Mouse (Mus musculus) stomach, postnatal 0 days (tissue): ENCODE results near the gene Armh1. TPM values are rescaled to one million over a fixed set of nuclear protein-coding genes. Genes with fewer than 3 reads are reported as not detected.
A peak's percentile ranks its signal among the peaks of the same experiment; 100 is the strongest.

Experiments used
- ATAC-seq: fragments of 200-750 bp; cut with Nextera tagmentation; 2 replicates; pipeline ENCODE4 v1.8.0; 2017; ENCODE audit not compliant: low FRiP score, low TSS enrichment
- DNase-seq: peaks from one replicate; pipeline ENCODE4 v3.0.0-alpha.2; 2016; ENCODE audit warnings: low spot score
- H3K27ac ChIP-seq: fragments of 300-500 bp; sonication (generic); replicated peaks from 2 replicates; pipeline ENCODE4 v1.5.1; 2014; ENCODE audit warnings: mild to moderate bottlenecking, control low read depth
- H3K27me3 ChIP-seq: fragments of 300-500 bp; sonication (generic); 2 replicates; pipeline ENCODE4 v1.6.1; 2014; ENCODE audit warnings: low read length; ENCODE audit not compliant: control insufficient read depth, insufficient read depth
- H3K36me3 ChIP-seq: fragments of 300-500 bp; sonication (generic); 2 replicates; pipeline ENCODE4 v1.6.1; 2014; ENCODE audit warnings: low read length, mixed read lengths; ENCODE audit not compliant: control insufficient read depth, insufficient read depth
- H3K4me1 ChIP-seq: fragments of 300-500 bp; sonication (generic); replicated peaks from 2 replicates; pipeline ENCODE4 v1.6.1; 2014; ENCODE audit warnings: antibody characterized with exemption; ENCODE audit not compliant: control insufficient read depth, insufficient read depth
- H3K4me2 ChIP-seq: fragments of 300-500 bp; sonication (generic); replicated peaks from 2 replicates; pipeline ENCODE4 v1.6.1; 2014; ENCODE audit warnings: low read depth, mild to moderate bottlenecking, control low read depth, moderate library complexity
- H3K4me3 ChIP-seq: fragments of 300-500 bp; sonication (generic); 2 replicates; pipeline ENCODE4 v1.5.1; 2014; ENCODE audit warnings: low read depth, low read length, control low read depth
- H3K9ac ChIP-seq: fragments of 300-500 bp; sonication (generic); 2 replicates; pipeline ENCODE4 v1.6.1; 2014; ENCODE audit warnings: mild to moderate bottlenecking, low read length, control low read depth, mixed read lengths
- H3K9me3 ChIP-seq: fragments of 300-500 bp; sonication (generic); 2 replicates; pipeline ENCODE4 v1.6.1; 2016; ENCODE audit warnings: low read length; ENCODE audit not compliant: control insufficient read depth
- CTCF ChIP-seq: IDR thresholded peaks from 2 replicates; pipeline ENCODE4 v1.5.1; 2016; ENCODE audit warnings: antibody characterized with exemption, low read depth, mild to moderate bottlenecking, moderate library complexity
- EP300 ChIP-seq: optimal IDR thresholded peaks from 2 replicates; pipeline ENCODE3; 2016; ENCODE audit warnings: antibody characterized with exemption
- WGBS: fragments of 180-500 bp; shearing (Covaris S2); extraction: QIAGEN DNeasy Blood & Tissue Kit; methylation state at CpG from one replicate; pipeline ENCODE4 v1.1.7; 2014; 5-methylcytosine and 5-hydroxymethylcytosine counted together
- polyA plus RNA-seq: library from polyadenylated mRNA; unstranded; fragments of >200 nt; fragmentation: Nextera tagmentation; extraction: Ambion mirVana; gene quantifications from 2 replicates; pipeline ENCODE4 v1.2.1, GENCODE M21; 2015

Gene Armh1
- polyA plus RNA-seq, 1 experiment from 2014 or later, result 0.16 TPM

- Histone ChIP-seq H3K36me3 (peaks cover 28% of the 10 kb centered on the region), H3K9ac (no peak overlapping the region), H3K27ac (no peak overlapping the region), H3K4me3 (no peak overlapping the region), H3K27me3 (no peaks in the 10 kb centered on the region), H3K4me1 (no peaks in the 10 kb centered on the region; the same call in 1 of the 2 replicates), H3K9me3 (no peaks in the 10 kb centered on the region), H3K4me2 (no peak overlapping the region)
- TF ChIP-seq CTCF (no peak), EP300 (no peak)
- ATAC-seq, result no peak
- DNase-seq, result no peak
- 88% methylated on average over 4 of the region's 4 CpGs for WGBS
Measured at GRCm38 (mm10) chr4:117274720-117275119, 22.8 kb upstream of the Armh1 start.

- DNase-seq (no peak), ATAC-seq (no peak)
- Histone ChIP-seq H3K27ac (no peak overlapping the region), H3K27me3 (no peaks in the 10 kb centered on the region), H3K36me3 (peaks cover 19% of the 10 kb centered on the region), H3K9me3 (no peaks in the 10 kb centered on the region), H3K4me1 (no peaks in the 10 kb centered on the region; the same call in 1 of the 2 replicates), H3K4me3 (no peak overlapping the region), H3K4me2 (no peak overlapping the region), H3K9ac (no peak overlapping the region)
- no peak for TF ChIP-seq EP300
- TF ChIP-seq CTCF, result no peak
- 37% methylated on average over 12 of the region's 12 CpGs for WGBS
Measured at GRCm38 (mm10) chr4:117272459-117272858, 20.5 kb upstream of the Armh1 start.

GRCm38 (mm10) chr4:117270278-117270677, 18.4 kb upstream of the Armh1 start:
- TF ChIP-seq CTCF, result peak; percentile 98
- TF ChIP-seq EP300, result no peak
- H3K4me2 ChIP-seq, result no peak overlapping the region
- DNase-seq (peak; percentile 80), ATAC-seq (no peak)
- H3K27me3 ChIP-seq, result no peaks in the 10 kb centered on the region
- H3K4me1 ChIP-seq, result no peaks in the 10 kb centered on the region
- no peak overlapping the region for H3K4me3 ChIP-seq
- no peak overlapping the region for H3K9ac ChIP-seq
- 16% methylated on average over 6 of the region's 6 CpGs for WGBS
- H3K9me3 ChIP-seq, result no peaks in the 10 kb centered on the region
- no peak overlapping the region for H3K27ac ChIP-seq
- H3K36me3 ChIP-seq, result peaks cover 15% of the 10 kb centered on the region

GRCm38 (mm10) chr4:117267831-117268437, 16.0 kb upstream of the Armh1 start:
- DNase-seq, result peak; percentile 37
- TF ChIP-seq CTCF (0 out of 2 replicates have a peak, but pooled peaks have one; percentile 11), EP300 (no peak)
- H3K4me3 ChIP-seq, result no peak overlapping the region
- no peak overlapping the region for H3K9ac ChIP-seq
- H3K36me3 ChIP-seq, result peaks cover 6% of the 10 kb centered on the region
- no peak overlapping the region for H3K27ac ChIP-seq
- H3K27me3 ChIP-seq, result no peaks in the 10 kb centered on the region
- peak; percentile 75 for ATAC-seq
- WGBS, result 88% methylated on average over 25 of the region's 25 CpGs
- H3K4me1 ChIP-seq, result no peaks in the 10 kb centered on the region
- H3K9me3 ChIP-seq, result no peaks in the 10 kb centered on the region
- no peak overlapping the region for H3K4me2 ChIP-seq

GRCm38 (mm10) chr4:117267284-117267683, 15.4 kb upstream of the Armh1 start:
- peak; percentile 74 for DNase-seq
- peak; percentile 97 for TF ChIP-seq CTCF
- TF ChIP-seq EP300, result no peak
- Histone ChIP-seq H3K9me3 (no peaks in the 10 kb centered on the region), H3K4me2 (no peak overlapping the region), H3K36me3 (peaks cover 4% of the 10 kb centered on the region; the same call in 1 of the 2 replicates), H3K27ac (no peak overlapping the region), H3K4me1 (no peaks in the 10 kb centered on the region), H3K27me3 (no peaks in the 10 kb centered on the region), H3K9ac (no peak overlapping the region), H3K4me3 (no peak overlapping the region)
- 7% methylated on average over 2 of the region's 2 CpGs for WGBS
- no peak for ATAC-seq

- DNase-seq, result no peak
- no peak for TF ChIP-seq EP300
- Histone ChIP-seq H3K4me1 (no peaks in the 10 kb centered on the region), H3K9ac (no peak overlapping the region), H3K9me3 (no peaks in the 10 kb centered on the region), H3K4me3 (no peak overlapping the region), H3K36me3 (no peaks in the 10 kb centered on the region), H3K4me2 (no peak overlapping the region), H3K27ac (no peak overlapping the region), H3K27me3 (no peaks in the 10 kb centered on the region)
- WGBS, result 73% methylated on average over 8 of the region's 8 CpGs
- no peak for ATAC-seq
Measured at GRCm38 (mm10) chr4:117262987-117263386, 11.1 kb upstream of the Armh1 start.
